Mouse (Mus musculus) hindbrain, embryonic 14.5 days (tissue): Measurements from ENCODE around the gene Unc5cl. TPM values are rescaled to one million over a fixed set of nuclear protein-coding genes. Genes with fewer than 3 reads are reported as not detected.

ENCODE experiments used
- ATAC-seq: fragments of 200-750 bp; cut with Nextera tagmentation; 2 replicates; pipeline ENCODE4 v1.8.0; 2017; ENCODE audit warnings: moderate number of reproducible peaks, mild to moderate bottlenecking, moderate TSS enrichment, moderate library complexity; ENCODE audit not compliant: low FRiP score
- DNase-seq: peaks from one replicate; pipeline ENCODE4 v3.0.0-alpha.2; 2015; ENCODE audit warnings: low spot score
- H3K27ac ChIP-seq: fragments of 300-500 bp; sonication (generic); 2 replicates; pipeline ENCODE4 v1.5.1; 2014; ENCODE audit warnings: mild to moderate bottlenecking, moderate library complexity
- H3K27me3 ChIP-seq: fragments of 300-500 bp; sonication (generic); 2 replicates; pipeline ENCODE4 v1.6.1; 2014; ENCODE audit warnings: mild to moderate bottlenecking, low read length, mixed read lengths; ENCODE audit not compliant: control insufficient read depth, insufficient read depth
- H3K36me3 ChIP-seq: fragments of 300-500 bp; sonication (generic); replicated peaks from 2 replicates; pipeline ENCODE4 v1.6.1; 2014; ENCODE audit not compliant: control insufficient read depth, insufficient read depth
- H3K4me1 ChIP-seq: fragments of 300-500 bp; sonication (generic); replicated peaks from 2 replicates; pipeline ENCODE4 v1.6.1; 2014; ENCODE audit warnings: antibody characterized with exemption, low read length, mixed read lengths; ENCODE audit not compliant: control insufficient read depth, insufficient read depth
- H3K4me2 ChIP-seq: fragments of 300-500 bp; sonication (generic); replicated peaks from 2 replicates; pipeline ENCODE4 v1.6.1; 2014; ENCODE audit warnings: mild to moderate bottlenecking, moderate library complexity
- H3K4me3 ChIP-seq: fragments of 300-500 bp; sonication (generic); replicated peaks from 2 replicates; pipeline ENCODE4 v1.5.1; 2014; ENCODE audit warnings: mild to moderate bottlenecking, low read length
- H3K9ac ChIP-seq: fragments of 300-500 bp; sonication (generic); 2 replicates; pipeline ENCODE4 v1.6.1; 2014
- H3K9me3 ChIP-seq: fragments of 300-500 bp; sonication (generic); 2 replicates; pipeline ENCODE4 v1.6.1; 2016; ENCODE audit warnings: low read length; ENCODE audit not compliant: control insufficient read depth
- WGBS: fragments of 180-500 bp; shearing (Covaris S2); extraction: QIAGEN DNeasy Blood & Tissue Kit; methylation state at CpG from one replicate; pipeline ENCODE4 v1.1.7; 2014; 5-methylcytosine and 5-hydroxymethylcytosine counted together
- polyA plus RNA-seq: library from polyadenylated mRNA; unstranded; fragments of >200 nt; fragmentation: Nextera tagmentation; extraction: Ambion mirVana; gene quantifications from 2 replicates; pipeline ENCODE4 v1.2.1, GENCODE M21; 2014

The Unc5cl gene
- polyA plus RNA-seq, 1 experiment from 2014 or later, result 0.37 TPM

DNA sequence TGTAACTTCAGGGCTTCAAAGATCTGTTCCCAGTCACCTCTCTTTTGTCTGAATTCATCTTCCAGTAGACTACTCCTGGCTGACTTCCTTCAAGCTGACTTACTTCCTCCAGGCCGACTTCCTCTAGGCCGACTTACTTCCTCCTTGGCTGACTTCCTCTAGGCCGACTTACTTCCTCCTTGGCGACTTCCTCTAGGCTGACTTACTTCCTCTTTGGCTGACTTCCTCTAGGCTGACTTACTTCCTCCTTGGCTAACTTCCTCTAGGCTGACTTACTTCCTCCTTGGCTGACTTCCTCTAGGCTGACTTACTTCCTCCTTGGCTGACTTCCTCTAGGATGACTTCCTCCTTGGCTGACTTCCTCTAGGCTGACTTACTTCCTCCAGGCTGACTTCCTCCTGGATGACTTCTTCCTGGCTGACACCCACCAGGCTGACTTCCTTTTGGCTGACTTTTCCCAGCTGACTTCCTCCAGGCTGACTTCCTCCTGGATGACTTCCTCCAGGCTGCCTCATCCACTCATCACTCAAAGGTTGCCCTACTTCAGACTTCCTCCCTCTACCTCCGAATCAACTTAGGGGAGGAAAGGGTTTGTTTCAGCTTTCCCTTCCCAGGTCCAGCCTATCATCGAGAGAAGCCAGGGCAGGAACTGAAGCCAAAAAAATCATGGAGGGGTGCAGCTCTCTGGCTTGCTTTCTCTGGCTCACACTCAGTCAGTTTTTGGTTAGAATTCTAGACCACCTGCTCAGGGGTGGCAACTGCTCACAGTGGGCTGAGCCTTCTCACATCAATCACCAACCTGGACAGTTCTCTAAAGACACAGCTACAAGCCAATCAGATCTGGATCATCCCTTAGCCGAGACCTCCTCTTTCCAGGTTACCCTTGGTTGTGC is 103.4 kb downstream of the Unc5cl start:
- Histone ChIP-seq H3K36me3 (no peaks in the 10 kb centered on the region), H3K4me3 (no peak overlapping the region), H3K9me3 (no peaks in the 10 kb centered on the region), H3K9ac (no peak overlapping the region), H3K4me2 (no peak overlapping the region), H3K27ac (no peak overlapping the region), H3K4me1 (no peaks in the 10 kb centered on the region), H3K27me3 (no peaks in the 10 kb centered on the region)
- DNase-seq, result no peak
- 91% methylated on average over 7 of the region's 7 CpGs for WGBS
- ATAC-seq, result no peak

DNA sequence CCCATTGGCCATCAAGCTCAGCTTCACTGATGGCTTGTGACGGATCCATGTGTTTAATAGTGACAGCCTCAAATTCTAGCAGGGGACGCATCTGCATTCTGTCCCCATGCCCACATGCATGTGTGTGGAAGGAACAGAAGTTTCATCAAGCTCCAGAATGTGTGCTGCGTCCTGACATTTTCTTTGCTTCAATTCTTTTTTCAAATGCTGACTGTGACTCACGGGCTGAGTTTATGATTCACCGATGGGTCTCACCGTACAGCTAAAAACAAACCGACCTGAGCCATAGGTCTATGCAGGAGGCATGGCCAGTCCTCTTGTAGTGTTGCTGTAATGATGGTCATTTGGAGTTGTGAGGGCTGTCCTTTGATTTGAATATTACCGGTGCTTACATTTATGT is 110.2 kb downstream of the Unc5cl start:
- no peak for ATAC-seq
- no peak overlapping the region for H3K4me3 ChIP-seq
- no peak overlapping the region for H3K27ac ChIP-seq
- no peaks in the 10 kb centered on the region for H3K4me1 ChIP-seq
- WGBS, result 95% methylated on average over 8 of the region's 8 CpGs
- H3K4me2 ChIP-seq, result no peak overlapping the region
- no peaks in the 10 kb centered on the region for H3K9me3 ChIP-seq
- no peak for DNase-seq
- H3K36me3 ChIP-seq, result no peaks in the 10 kb centered on the region
- H3K27me3 ChIP-seq, result no peaks in the 10 kb centered on the region
- H3K9ac ChIP-seq, result no peak overlapping the region

DNA sequence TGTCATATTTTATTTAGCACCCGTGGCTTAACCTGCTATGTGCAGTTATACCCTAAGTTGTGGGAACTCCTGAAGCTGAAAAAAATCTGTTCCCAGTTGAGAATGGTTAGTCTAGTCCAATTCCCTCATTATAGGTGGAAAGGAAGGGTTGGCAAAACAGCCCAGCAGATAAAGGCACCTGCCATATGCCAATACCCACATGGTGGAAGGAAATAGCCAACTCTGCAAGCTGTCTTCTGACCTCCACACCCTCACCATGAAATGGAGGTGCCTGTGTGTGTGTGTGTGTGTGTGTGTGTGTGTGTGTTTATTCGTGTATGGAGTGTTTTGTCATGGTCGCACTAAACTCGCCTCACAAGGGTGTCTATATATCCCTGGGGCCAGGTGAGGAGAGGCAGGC is 115.0 kb downstream of the Unc5cl start:
- ATAC-seq, result no peak
- no peak overlapping the region for H3K9ac ChIP-seq
- no peak for DNase-seq
- 93% methylated on average over 4 of the region's 4 CpGs for whole genome bisulfite sequencing
- no peak overlapping the region for H3K4me2 ChIP-seq
- H3K4me3 ChIP-seq, result no peak overlapping the region
- H3K27ac ChIP-seq, result no peak overlapping the region
- no peaks in the 10 kb centered on the region for H3K4me1 ChIP-seq
- H3K9me3 ChIP-seq, result no peaks in the 10 kb centered on the region
- H3K27me3 ChIP-seq, result no peaks in the 10 kb centered on the region
- H3K36me3 ChIP-seq, result no peaks in the 10 kb centered on the region

DNA sequence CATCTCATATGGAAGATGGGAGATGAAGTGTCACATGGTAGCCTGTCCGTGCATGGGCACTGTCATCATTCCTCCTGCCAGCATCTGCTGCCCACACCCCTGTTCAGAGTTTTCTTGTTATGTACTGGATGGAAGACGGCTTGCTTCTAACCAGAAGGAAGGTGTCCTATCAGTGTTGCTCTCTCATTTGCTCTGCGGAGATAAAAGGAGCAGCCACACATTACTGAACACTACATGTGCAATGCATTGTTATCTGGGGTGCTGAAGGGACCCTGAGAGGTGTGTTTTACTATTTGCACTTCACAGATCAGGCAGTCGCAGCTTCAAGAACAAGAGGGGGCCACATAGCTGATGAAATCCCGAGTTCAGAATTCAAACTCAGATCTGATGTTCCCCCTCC is 126.5 kb downstream of the Unc5cl start:
- 89% methylated on average over 5 of the region's 5 CpGs for WGBS
- H3K4me1 ChIP-seq, result no peaks in the 10 kb centered on the region; the same call in 1 of the 2 replicates
- H3K4me3 ChIP-seq, result no peak overlapping the region
- DNase-seq (no peak), ATAC-seq (no peak)
- H3K9me3 ChIP-seq, result no peaks in the 10 kb centered on the region
- H3K9ac ChIP-seq, result no peak overlapping the region
- no peak overlapping the region for H3K4me2 ChIP-seq
- no peaks in the 10 kb centered on the region for H3K27me3 ChIP-seq
- no peaks in the 10 kb centered on the region for H3K36me3 ChIP-seq
- H3K27ac ChIP-seq, result no peak overlapping the region

DNA sequence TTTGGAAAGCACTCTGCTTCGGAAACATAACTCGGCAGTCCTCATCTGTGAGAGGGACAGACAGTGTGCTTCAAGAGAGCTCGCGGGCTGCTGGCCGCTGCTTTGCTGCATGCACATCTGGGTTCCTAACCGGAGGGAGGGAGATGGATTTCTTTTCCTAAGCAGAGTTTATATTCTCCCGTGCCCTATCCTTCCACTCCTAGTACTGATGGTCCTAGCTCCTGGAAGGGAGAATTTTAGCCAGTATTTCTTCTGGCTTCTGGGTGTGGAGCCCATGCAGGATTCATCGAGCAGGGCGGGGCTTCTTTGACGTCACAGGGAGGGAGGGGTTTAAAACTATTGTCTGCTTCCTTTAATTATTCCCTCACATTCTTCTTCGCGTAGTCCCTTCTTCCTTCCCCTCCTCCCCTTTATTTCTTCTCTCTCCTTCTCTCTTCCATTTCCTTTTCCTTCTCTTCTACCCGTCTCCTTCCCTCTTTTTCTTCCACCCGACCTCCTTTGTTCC is 127.8 kb downstream of the Unc5cl start:
- no peak overlapping the region; the same call in 1 of the 2 replicates for H3K4me3 ChIP-seq
- no peaks in the 10 kb centered on the region; the same call in 1 of the 2 replicates for H3K4me1 ChIP-seq
- WGBS, result 38% methylated on average over 14 of the region's 14 CpGs
- H3K27me3 ChIP-seq, result no peaks in the 10 kb centered on the region
- H3K27ac ChIP-seq, result no peak overlapping the region
- no peaks in the 10 kb centered on the region for H3K36me3 ChIP-seq
- H3K4me2 ChIP-seq, result peak overlapping the region; percentile 43
- H3K9me3 ChIP-seq, result no peaks in the 10 kb centered on the region
- ATAC-seq (0 out of 2 replicates have a peak, but pooled peaks have one; percentile 31), DNase-seq (peak; percentile 50)
- peak overlapping the region; percentile 41; the same call in 1 of the 2 replicates for H3K9ac ChIP-seq

DNA sequence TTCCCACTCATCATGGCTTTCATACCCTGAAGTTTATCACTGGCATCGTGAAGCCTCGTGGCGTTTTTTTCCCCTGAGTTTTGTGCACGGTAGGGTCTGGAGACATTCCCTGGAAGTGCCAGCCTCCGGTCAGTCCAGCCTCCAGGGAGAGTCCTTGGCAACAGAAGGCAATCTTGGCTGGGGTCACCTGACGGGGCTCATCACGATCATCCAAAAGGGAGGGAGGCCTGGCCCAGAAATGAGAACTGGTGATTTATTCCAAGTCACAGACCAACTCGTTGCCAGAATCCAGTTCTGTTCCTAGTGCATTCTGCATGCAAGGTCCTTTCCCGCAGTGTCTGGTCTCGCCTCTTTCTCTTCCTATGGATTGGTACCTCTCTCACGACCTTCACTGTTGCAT is 128.7 kb downstream of the Unc5cl start:
- Histone ChIP-seq H3K4me3 (no peak overlapping the region), H3K4me1 (no peaks in the 10 kb centered on the region; the same call in 1 of the 2 replicates), H3K36me3 (no peaks in the 10 kb centered on the region), H3K9ac (no peak overlapping the region), H3K27ac (no peak overlapping the region), H3K4me2 (no peak overlapping the region), H3K27me3 (no peaks in the 10 kb centered on the region), H3K9me3 (no peaks in the 10 kb centered on the region)
- no peak for DNase-seq
- WGBS, result 77% methylated on average over 11 of the region's 11 CpGs
- no peak for ATAC-seq

DNA sequence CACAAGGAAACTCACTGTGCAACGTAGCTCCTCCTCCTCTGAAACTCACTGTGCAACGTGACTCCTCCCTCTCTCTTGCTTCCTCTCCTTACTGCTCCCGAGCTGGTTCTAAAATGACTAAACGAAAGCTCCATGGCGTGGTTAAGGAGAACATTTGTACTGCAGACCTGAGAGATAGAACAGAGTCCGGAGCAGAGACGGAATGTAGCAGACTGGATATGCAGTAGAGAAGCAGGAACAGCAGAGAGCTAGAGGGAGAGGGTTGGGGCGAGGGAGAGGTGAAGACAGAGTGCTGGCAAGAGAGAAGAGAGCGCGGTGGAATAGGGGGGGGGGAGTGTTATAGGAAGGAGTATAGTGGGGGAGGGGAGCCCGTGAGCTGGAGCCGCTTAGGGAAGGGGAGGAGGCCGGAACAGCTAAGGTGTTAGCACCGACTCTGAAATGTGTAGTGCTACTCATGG is 131.2 kb downstream of the Unc5cl start:
- H3K36me3 ChIP-seq, result no peaks in the 10 kb centered on the region
- 14% methylated on average over 14 of the region's 14 CpGs for WGBS
- peak overlapping the region; percentile 11; the same call in 1 of the 2 replicates for H3K4me3 ChIP-seq
- H3K27me3 ChIP-seq, result no peaks in the 10 kb centered on the region
- H3K4me2 ChIP-seq, result peak overlapping the region; percentile 35
- no peak overlapping the region for H3K9ac ChIP-seq
- no peak overlapping the region for H3K27ac ChIP-seq
- H3K4me1 ChIP-seq, result no peaks in the 10 kb centered on the region; the same call in 1 of the 2 replicates
- H3K9me3 ChIP-seq, result no peaks in the 10 kb centered on the region
- ATAC-seq (peak; percentile 66), DNase-seq (peak; percentile 32)

DNA sequence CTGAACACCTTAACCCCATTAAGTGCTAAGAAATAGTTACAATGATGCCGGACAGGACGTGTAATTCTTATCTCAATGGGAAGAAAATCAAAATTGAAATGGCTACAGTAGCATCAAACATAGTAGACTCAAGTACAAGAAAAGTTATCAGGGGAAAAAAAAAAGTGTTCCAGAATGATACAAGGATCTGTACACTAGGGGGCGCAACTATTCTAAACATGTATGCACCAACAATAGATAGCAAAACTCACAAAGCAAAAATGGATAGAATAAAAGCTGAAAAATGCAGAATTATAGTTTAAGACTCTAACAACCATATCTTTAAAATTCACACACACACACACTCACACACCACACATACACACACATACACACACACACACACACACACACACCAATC is 134.0 kb downstream of the Unc5cl start:
- Histone ChIP-seq H3K27me3 (no peaks in the 10 kb centered on the region), H3K4me3 (no peak overlapping the region), H3K4me1 (no peaks in the 10 kb centered on the region; the same call in 1 of the 2 replicates), H3K27ac (no peak overlapping the region), H3K9ac (no peak overlapping the region), H3K36me3 (no peaks in the 10 kb centered on the region), H3K9me3 (no peaks in the 10 kb centered on the region), H3K4me2 (no peak overlapping the region)
- DNase-seq (no peak), ATAC-seq (no peak)
- 52% methylated on average over 3 of the region's 3 CpGs for WGBS
